Mouse (Mus musculus): ENCODE measurements at regions not wholly inside any gene's neighbourhood (a gene's known extent, or its start where the extent isn't known, plus 50 kb on each side); places are given as distances from the start of the nearest gene placed in this dataset.

GRCm38 (mm10) chr9:43482101-43483090 is 171.7 kb downstream of the Trim29 start:
- no peak overlapping the region for H3K9ac ChIP-seq (ENCODE audit: low read depth, low read length)
- H3K36me3 ChIP-seq (ENCODE audit: control insufficient read depth, insufficient read depth, low read length): no peaks in the 10 kb centered on the region
- no peaks in the 10 kb centered on the region for H3K79me2 ChIP-seq (ENCODE audit: control insufficient read depth, insufficient read depth, low read length)
- H3K4me3 ChIP-seq (ENCODE audit: insufficient read depth, low read depth, low read length): no peak overlapping the region
- 87% methylated on average over 11 of the region's 11 CpGs for WGBS
- no peak for DNase-seq (ENCODE audit: extremely low read depth, low read depth, low spot score)
- TF ChIP-seq CTCF (IDR thresholded peaks at IDR 0.05; ENCODE audit: low read depth, low read length) (no peak), POLR2A (IDR thresholded peaks at IDR 0.05; ENCODE audit: extremely low read depth, insufficient read depth, low read length) (no peak)
- H3K4me1 ChIP-seq (ENCODE audit: control insufficient read depth, insufficient read depth, low read length): no peaks in the 10 kb centered on the region
- no peak overlapping the region for H3K27ac ChIP-seq (replicated peaks; ENCODE audit: insufficient read depth, low read depth, low read length)
- H3K27me3 ChIP-seq (ENCODE audit: control insufficient read depth, insufficient read depth, low read length): no peaks in the 10 kb centered on the region

- DNase-seq (ENCODE audit: extremely low read depth, low read depth, low spot score): no peak
- Histone ChIP-seq H3K9ac (ENCODE audit: low read depth, low read length) (no peak overlapping the region), H3K27me3 (ENCODE audit: control insufficient read depth, insufficient read depth, low read length) (no peaks in the 10 kb centered on the region), H3K36me3 (ENCODE audit: control insufficient read depth, insufficient read depth, low read length) (no peaks in the 10 kb centered on the region), H3K4me3 (ENCODE audit: insufficient read depth, low read depth, low read length) (no peak overlapping the region), H3K4me1 (ENCODE audit: control insufficient read depth, insufficient read depth, low read length) (no peaks in the 10 kb centered on the region), H3K79me2 (ENCODE audit: control insufficient read depth, insufficient read depth, low read length) (no peaks in the 10 kb centered on the region), H3K27ac (replicated peaks; ENCODE audit: insufficient read depth, low read depth, low read length) (no peak overlapping the region)
- TF ChIP-seq CTCF (IDR thresholded peaks at IDR 0.05; ENCODE audit: low read depth, low read length) (no peak), POLR2A (IDR thresholded peaks at IDR 0.05; ENCODE audit: extremely low read depth, insufficient read depth, low read length) (no peak)
- 84% methylated on average over 2 of the region's 2 CpGs for WGBS
Observed at GRCm38 (mm10) chr9:43483195-43483594, 172.5 kb downstream of the Trim29 start.

- no peaks in the 10 kb centered on the region for H3K27me3 ChIP-seq (ENCODE audit: control insufficient read depth, insufficient read depth, low read length)
- DNase-seq (ENCODE audit: extremely low read depth, low read depth, low spot score): no peak
- no peak for TF ChIP-seq CTCF (IDR thresholded peaks at IDR 0.05; ENCODE audit: low read depth, low read length)
- no peak for TF ChIP-seq POLR2A (IDR thresholded peaks at IDR 0.05; ENCODE audit: extremely low read depth, insufficient read depth, low read length)
- H3K4me3 ChIP-seq (ENCODE audit: insufficient read depth, low read depth, low read length): no peak overlapping the region
- H3K79me2 ChIP-seq (ENCODE audit: control insufficient read depth, insufficient read depth, low read length): no peaks in the 10 kb centered on the region
- H3K9ac ChIP-seq (ENCODE audit: low read depth, low read length): no peak overlapping the region
- H3K36me3 ChIP-seq (ENCODE audit: control insufficient read depth, insufficient read depth, low read length): no peaks in the 10 kb centered on the region
- 81% methylated on average over 2 of the region's 2 CpGs for WGBS
- no peaks in the 10 kb centered on the region for H3K4me1 ChIP-seq (ENCODE audit: control insufficient read depth, insufficient read depth, low read length)
- H3K27ac ChIP-seq (replicated peaks; ENCODE audit: insufficient read depth, low read depth, low read length): no peak overlapping the region
Observed at GRCm38 (mm10) chr9:43483906-43484305, 173.3 kb downstream of the Trim29 start.

DNA sequence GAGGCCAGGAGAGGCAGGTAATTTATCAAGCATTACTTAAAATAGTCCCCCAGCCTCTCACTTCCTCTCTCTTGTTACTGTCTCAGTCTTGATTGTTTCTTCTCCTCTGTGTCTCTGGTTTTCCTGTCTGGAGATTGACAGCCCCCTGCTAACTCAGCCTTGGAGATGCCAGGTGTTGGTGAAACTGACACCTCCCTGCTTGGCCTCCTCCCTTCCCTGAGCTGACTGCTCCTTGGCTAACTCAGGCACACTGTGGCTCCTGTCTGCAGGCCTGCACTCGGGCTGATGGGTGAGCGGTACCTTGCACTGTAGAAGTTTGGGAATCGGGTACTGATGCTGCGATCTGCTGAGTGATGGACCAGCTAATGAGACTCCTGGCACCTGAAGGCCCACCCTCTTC is 176.1 kb downstream of the Trim29 start:
- Histone ChIP-seq H3K4me3 (ENCODE audit: insufficient read depth, low read depth, low read length) (no peak overlapping the region), H3K4me1 (ENCODE audit: control insufficient read depth, insufficient read depth, low read length) (peaks cover 4% of the 10 kb centered on the region), H3K27me3 (ENCODE audit: control insufficient read depth, insufficient read depth, low read length) (no peaks in the 10 kb centered on the region), H3K36me3 (ENCODE audit: control insufficient read depth, insufficient read depth, low read length) (no peaks in the 10 kb centered on the region), H3K27ac (replicated peaks; ENCODE audit: insufficient read depth, low read depth, low read length) (no peak overlapping the region), H3K79me2 (ENCODE audit: control insufficient read depth, insufficient read depth, low read length) (no peaks in the 10 kb centered on the region), H3K9ac (ENCODE audit: low read depth, low read length) (no peak overlapping the region)
- WGBS: 80% methylated on average over 4 of the region's 4 CpGs
- TF ChIP-seq POLR2A (IDR thresholded peaks at IDR 0.05; ENCODE audit: extremely low read depth, insufficient read depth, low read length): no peak
- no peak for DNase-seq (ENCODE audit: extremely low read depth, low read depth, low spot score)

- no peaks in the 10 kb centered on the region for H3K27me3 ChIP-seq (ENCODE audit: control insufficient read depth, insufficient read depth, low read length)
- no peak for DNase-seq (ENCODE audit: extremely low read depth, low read depth, low spot score)
- 79% methylated on average over 8 of the region's 8 CpGs for WGBS
- H3K27ac ChIP-seq (replicated peaks; ENCODE audit: insufficient read depth, low read depth, low read length): no peak overlapping the region
- TF ChIP-seq CTCF (IDR thresholded peaks at IDR 0.05; ENCODE audit: low read depth, low read length) (no peak), POLR2A (IDR thresholded peaks at IDR 0.05; ENCODE audit: extremely low read depth, insufficient read depth, low read length) (no peak)
- peaks cover 4% of the 10 kb centered on the region for H3K4me1 ChIP-seq (ENCODE audit: control insufficient read depth, insufficient read depth, low read length)
- no peaks in the 10 kb centered on the region for H3K79me2 ChIP-seq (ENCODE audit: control insufficient read depth, insufficient read depth, low read length)
- no peaks in the 10 kb centered on the region for H3K36me3 ChIP-seq (ENCODE audit: control insufficient read depth, insufficient read depth, low read length)
- no peak overlapping the region for H3K4me3 ChIP-seq (ENCODE audit: insufficient read depth, low read depth, low read length)
- no peak overlapping the region for H3K9ac ChIP-seq (ENCODE audit: low read depth, low read length)
Observed at GRCm38 (mm10) chr9:43489205-43489604, 178.6 kb downstream of the Trim29 start.
